Mouse (Mus musculus): ENCODE data around the gene P4hb.
"Not testable (repeated sequence)": the region's sequence is repeated elsewhere in the genome, so short reads cannot be mapped to it uniquely, and the experiment has no call there.

Gene P4hb

GRCm38 (mm10) chr11:120597240-120598235 is 24.5 kb upstream of the P4hb start:
- DNase-seq = no peak

GRCm38 (mm10) chr11:120588531-120588930 is 15.5 kb upstream of the P4hb start:
- DNase-seq = no peak

GRCm38 (mm10) chr11:120583937-120584336 is 10.9 kb upstream of the P4hb start:
- DNase-seq = no peak

GRCm38 (mm10) chr11:120582982-120583293 is 9.9 kb upstream of the P4hb start:
- DNase-seq = not testable (repeated sequence)

GRCm38 (mm10) chr11:120582268-120582981 is 9.4 kb upstream of the P4hb start:
- peak in 1 of 2 experiments; percentile 34 for DNase-seq

- peak; percentile 72 to 80 for DNase-seq
Measured at GRCm38 (mm10) chr11:120581490-120582267, 8.6 kb upstream of the P4hb start, which contains the start of gene Arhgdia. Gene Arhgdia, minus strand, starts transcription at chr11:120581624.

- peak in 1 of 2 experiments; percentile 27 for DNase-seq
Measured at GRCm38 (mm10) chr11:120580871-120581331, 7.8 kb upstream of the P4hb start.

GRCm38 (mm10) chr11:120580190-120580589 is 7.1 kb upstream of the P4hb start:
- DNase-seq = peak in 1 of 2 experiments; percentile 35

- peak; percentile 48 to 75 for DNase-seq
Measured at GRCm38 (mm10) chr11:120579316-120580107, 6.5 kb upstream of the P4hb start.

GRCm38 (mm10) chr11:120578694-120579243 is 5.7 kb upstream of the P4hb start:
- peak in 1 of 2 experiments; percentile 31 for DNase-seq

- DNase-seq = no peak
Measured at GRCm38 (mm10) chr11:120578024-120578693, 5.1 kb upstream of the P4hb start.

GRCm38 (mm10) chr11:120577211-120578023 is 4.4 kb upstream of the P4hb start:
- no peak for DNase-seq

- DNase-seq = no peak
Measured at GRCm38 (mm10) chr11:120576365-120576981, 3.4 kb upstream of the P4hb start.

GRCm38 (mm10) chr11:120575940-120576339 is 2.9 kb upstream of the P4hb start:
- no peak for DNase-seq

- no peak for DNase-seq
Measured at GRCm38 (mm10) chr11:120575046-120575445, 2.0 kb upstream of the P4hb start.

- DNase-seq = no peak
Measured at GRCm38 (mm10) chr11:120574278-120574600, 1.2 kb upstream of the P4hb start.

GRCm38 (mm10) chr11:120573585-120574277 is 678 bp upstream of the P4hb start:
- DNase-seq = no peak

GRCm38 (mm10) chr11:120572417-120572751 is 669 bp downstream of the P4hb start:
- no peak for DNase-seq

- DNase-seq = no peak
Measured at GRCm38 (mm10) chr11:120571754-120572416, 1.2 kb downstream of the P4hb start.
